Mouse (Mus musculus) forebrain, embryonic 14.5 days (tissue): ENCODE results near the gene Tmem214. TPM values are rescaled to one million over a fixed set of nuclear protein-coding genes. Genes with fewer than 3 reads are reported as not detected.

Source experiments
- ATAC-seq: fragments of 200-750 bp; cut with Nextera tagmentation; 2 replicates; pipeline ENCODE4 v1.8.0; 2017; ENCODE audit warnings: mild to moderate bottlenecking, moderate library complexity
- DNase-seq: peaks from one replicate; pipeline ENCODE4 v3.0.0-alpha.2; 2015; ENCODE audit warnings: low spot score
- H3K27ac ChIP-seq: fragments of 300-500 bp; sonication (generic); 2 replicates; pipeline ENCODE4 v1.5.1; 2014; ENCODE audit warnings: low read depth, mild to moderate bottlenecking, control low read depth, low read length, moderate library complexity
- H3K27me3 ChIP-seq: fragments of 300-500 bp; sonication (generic); replicated peaks from 2 replicates; pipeline ENCODE4 v1.6.1; 2014; ENCODE audit warnings: low read length, control low read depth, mixed read lengths; ENCODE audit not compliant: control insufficient read depth, insufficient read depth
- H3K36me3 ChIP-seq: fragments of 300-500 bp; sonication (generic); 2 replicates; pipeline ENCODE4 v1.6.1; 2014; ENCODE audit warnings: low read length, control low read depth; ENCODE audit not compliant: control insufficient read depth, insufficient read depth
- H3K4me1 ChIP-seq: fragments of 300-500 bp; sonication (generic); 2 replicates; pipeline ENCODE4 v1.6.1; 2014; ENCODE audit warnings: antibody characterized with exemption, low read length, control low read depth; ENCODE audit not compliant: control insufficient read depth, insufficient read depth
- H3K4me2 ChIP-seq: fragments of 300-500 bp; sonication (generic); 2 replicates; pipeline ENCODE4 v1.6.1; 2014; ENCODE audit warnings: mild to moderate bottlenecking, control low read depth, low read length
- H3K4me3 ChIP-seq: fragments of 300-500 bp; sonication (generic); 2 replicates; pipeline ENCODE4 v1.5.1; 2014; ENCODE audit warnings: low read depth, low read length, control low read depth
- H3K9ac ChIP-seq: fragments of 300-500 bp; sonication (generic); 2 replicates; pipeline ENCODE4 v1.6.1; 2014; ENCODE audit warnings: mild to moderate bottlenecking, low read length, control low read depth, moderate library complexity
- H3K9me3 ChIP-seq: fragments of 300-500 bp; sonication (generic); replicated peaks from 2 replicates; pipeline ENCODE4 v1.6.1; 2016; ENCODE audit warnings: low read length, control low read depth, mixed read lengths; ENCODE audit not compliant: control insufficient read depth
- WGBS: fragments of 180-500 bp; shearing (Covaris S2); extraction: QIAGEN DNeasy Blood & Tissue Kit; methylation state at CpG from one replicate; pipeline ENCODE4 v1.1.7; 2014; 5-methylcytosine and 5-hydroxymethylcytosine counted together
- polyA plus RNA-seq: library from polyadenylated mRNA; unstranded; fragments of >200 nt; fragmentation: Nextera tagmentation; extraction: Ambion mirVana; gene quantifications from 2 replicates; pipeline ENCODE4 v1.2.1, GENCODE M21; 2014

Gene Tmem214
- polyA plus RNA-seq, 1 experiment from 2014 or later = 30.6 TPM

GRCm38 (mm10) chr5:30841896-30842295, 25.9 kb upstream of the Tmem214 start:
- no peaks in the 10 kb centered on the region for H3K4me1 ChIP-seq
- no peak overlapping the region for H3K4me3 ChIP-seq
- no peaks in the 10 kb centered on the region for H3K36me3 ChIP-seq
- no peak for ATAC-seq
- no peak for DNase-seq
- WGBS = 69% methylated on average over 3 of the region's 3 CpGs
- H3K27me3 ChIP-seq = no peaks in the 10 kb centered on the region
- no peak overlapping the region for H3K27ac ChIP-seq
- H3K9ac ChIP-seq = no peak overlapping the region
- H3K9me3 ChIP-seq = peaks cover 3% of the 10 kb centered on the region; the same call in 1 of the 2 replicates
- no peak overlapping the region for H3K4me2 ChIP-seq

- Histone ChIP-seq H3K36me3 (no peaks in the 10 kb centered on the region), H3K9ac (no peak overlapping the region), H3K27ac (no peak overlapping the region), H3K4me3 (no peak overlapping the region), H3K4me2 (no peak overlapping the region), H3K9me3 (no peaks in the 10 kb centered on the region), H3K27me3 (no peaks in the 10 kb centered on the region), H3K4me1 (no peaks in the 10 kb centered on the region)
- no peak for ATAC-seq
- WGBS = 62% methylated on average over 6 of the region's 6 CpGs
- DNase-seq = no peak
These were observed 17.8 kb upstream of the Tmem214 start for GRCm38 (mm10) chr5:30849891-30850555.

- Histone ChIP-seq H3K4me1 (no peaks in the 10 kb centered on the region), H3K27me3 (no peaks in the 10 kb centered on the region), H3K4me2 (no peak overlapping the region), H3K27ac (no peak overlapping the region), H3K4me3 (no peak overlapping the region), H3K9me3 (no peaks in the 10 kb centered on the region), H3K9ac (no peak overlapping the region), H3K36me3 (no peaks in the 10 kb centered on the region)
- WGBS = 70% methylated on average over 2 of the region's 2 CpGs
- no peak for ATAC-seq
- no peak for DNase-seq
These were observed 17.3 kb upstream of the Tmem214 start for GRCm38 (mm10) chr5:30850556-30850925.

- no peak overlapping the region for H3K27ac ChIP-seq
- H3K27me3 ChIP-seq = no peaks in the 10 kb centered on the region
- H3K4me3 ChIP-seq = no peak overlapping the region
- DNase-seq = no peak
- ATAC-seq = no peak
- 93% methylated on average over 4 of the region's 4 CpGs for WGBS
- no peaks in the 10 kb centered on the region for H3K4me1 ChIP-seq
- H3K9ac ChIP-seq = no peak overlapping the region
- no peak overlapping the region for H3K4me2 ChIP-seq
- H3K9me3 ChIP-seq = no peaks in the 10 kb centered on the region
- H3K36me3 ChIP-seq = no peaks in the 10 kb centered on the region
These were observed 14.3 kb upstream of the Tmem214 start for GRCm38 (mm10) chr5:30853522-30853921.

- Histone ChIP-seq H3K27me3 (no peaks in the 10 kb centered on the region), H3K4me1 (no peaks in the 10 kb centered on the region), H3K4me3 (no peak overlapping the region), H3K36me3 (no peaks in the 10 kb centered on the region), H3K4me2 (no peak overlapping the region), H3K27ac (no peak overlapping the region), H3K9me3 (no peaks in the 10 kb centered on the region), H3K9ac (no peak overlapping the region)
- 58% methylated on average over 3 of the region's 3 CpGs for WGBS
- no peak for DNase-seq
- no peak for ATAC-seq
These were observed 12.1 kb upstream of the Tmem214 start for GRCm38 (mm10) chr5:30855674-30856073.

- Histone ChIP-seq H3K9me3 (no peaks in the 10 kb centered on the region), H3K27me3 (no peaks in the 10 kb centered on the region), H3K9ac (no peak overlapping the region), H3K27ac (no peak overlapping the region), H3K4me1 (no peaks in the 10 kb centered on the region), H3K4me2 (no peak overlapping the region), H3K4me3 (no peak overlapping the region), H3K36me3 (no peaks in the 10 kb centered on the region)
- ATAC-seq = no peak
- WGBS = 85% methylated on average over 2 of the region's 2 CpGs
- no peak for DNase-seq
These were observed 11.7 kb upstream of the Tmem214 start for GRCm38 (mm10) chr5:30856124-30856523.

- H3K4me2 ChIP-seq = no peak overlapping the region
- H3K4me1 ChIP-seq = 0 out of 2 replicates have a peak, but pooled peaks cover under 1% of the 10 kb centered on the region
- no peak for DNase-seq
- ATAC-seq = no peak
- H3K36me3 ChIP-seq = peaks cover 24% of the 10 kb centered on the region
- no peaks in the 10 kb centered on the region for H3K27me3 ChIP-seq
- no peak overlapping the region for H3K27ac ChIP-seq
- no peak overlapping the region for H3K9ac ChIP-seq
- no peaks in the 10 kb centered on the region for H3K9me3 ChIP-seq
- no peak overlapping the region for H3K4me3 ChIP-seq
- 33% methylated on average over 4 of the region's 4 CpGs for WGBS
These were observed 4.0 kb upstream of the Tmem214 start for GRCm38 (mm10) chr5:30863852-30864251.

- no peak overlapping the region for H3K27ac ChIP-seq
- H3K4me2 ChIP-seq = no peak overlapping the region
- no peak overlapping the region for H3K4me3 ChIP-seq
- no peaks in the 10 kb centered on the region for H3K27me3 ChIP-seq
- no peaks in the 10 kb centered on the region for H3K9me3 ChIP-seq
- no peak overlapping the region for H3K9ac ChIP-seq
- DNase-seq (no peak), ATAC-seq (no peak)
- 0 out of 2 replicates have a peak, but pooled peaks cover 3% of the 10 kb centered on the region for H3K4me1 ChIP-seq
- WGBS = 55% methylated on average over 15 of the region's 15 CpGs
- H3K36me3 ChIP-seq = peaks cover 24% of the 10 kb centered on the region
These were observed 3.5 kb upstream of the Tmem214 start for GRCm38 (mm10) chr5:30864322-30864721.

GRCm38 (mm10) chr5:30866871-30867270, 941 bp upstream of the Tmem214 start:
- Histone ChIP-seq H3K36me3 (peaks cover 33% of the 10 kb centered on the region), H3K27me3 (no peaks in the 10 kb centered on the region), H3K4me3 (no peak overlapping the region), H3K4me1 (peaks cover 11% of the 10 kb centered on the region; the same call in 1 of the 2 replicates), H3K9me3 (no peaks in the 10 kb centered on the region), H3K27ac (no peak overlapping the region), H3K9ac (no peak overlapping the region), H3K4me2 (no peak overlapping the region)
- DNase-seq = no peak
- WGBS = 93% methylated on average over 3 of the region's 3 CpGs
- ATAC-seq = no peak
